Mouse (Mus musculus): ENCODE data around the gene Shc4.
A peak's percentile ranks its signal among the peaks of the same experiment; 100 is the strongest.

The Shc4 gene

DNA sequence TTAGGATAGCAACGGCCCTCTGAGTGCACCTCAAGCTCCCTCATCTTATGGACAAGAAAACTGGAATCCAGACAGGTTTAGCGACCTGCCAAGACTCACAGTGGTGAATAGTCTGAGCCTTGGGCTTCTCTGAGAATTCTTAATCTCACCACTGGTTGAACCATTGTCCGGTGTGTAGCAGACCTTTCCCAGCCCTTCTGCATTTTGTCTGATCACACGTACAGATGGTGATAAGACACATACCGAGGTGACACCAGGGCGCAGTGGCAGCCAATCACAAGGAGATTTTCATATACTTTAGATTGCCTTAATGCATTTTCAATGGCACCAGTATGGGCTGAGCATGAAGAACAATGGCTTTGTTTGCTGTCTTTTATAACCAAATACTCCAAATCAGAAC, 95.5 kb downstream of the Shc4 start:
- DNase-seq = no peak

DNA sequence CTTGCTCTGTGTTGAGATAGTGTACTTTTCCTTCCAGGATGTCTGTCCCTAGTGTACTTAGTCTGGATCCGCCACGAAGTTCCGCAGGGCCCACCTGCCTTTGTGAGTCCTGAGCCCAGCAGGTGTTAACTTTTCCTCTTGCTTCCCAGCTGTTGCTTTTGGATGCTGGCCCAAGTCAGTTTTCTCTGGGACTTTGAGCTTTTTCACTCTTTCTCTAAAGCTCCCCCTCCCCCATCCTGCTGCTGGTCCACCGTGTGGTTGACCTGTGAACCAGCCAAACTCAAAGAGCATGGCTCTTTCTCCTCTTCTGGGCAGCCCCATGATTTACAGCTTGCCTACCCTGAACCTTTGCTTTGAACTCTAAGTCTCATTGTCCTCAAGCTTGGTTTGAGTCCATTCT, 97.4 kb downstream of the Shc4 start:
- no peak for DNase-seq

GRCm38 (mm10) chr2:125624837-125625351, 99.1 kb downstream of the Shc4 start, which contains the start of gene Cep152:
Gene Cep152, minus strand, starts transcription at chr2:125625113.
- peak; percentile 99 for DNase-seq

GRCm38 (mm10) chr2:125624127-125624685, 99.7 kb downstream of the Shc4 start:
- DNase-seq = peak; percentile 14

DNA sequence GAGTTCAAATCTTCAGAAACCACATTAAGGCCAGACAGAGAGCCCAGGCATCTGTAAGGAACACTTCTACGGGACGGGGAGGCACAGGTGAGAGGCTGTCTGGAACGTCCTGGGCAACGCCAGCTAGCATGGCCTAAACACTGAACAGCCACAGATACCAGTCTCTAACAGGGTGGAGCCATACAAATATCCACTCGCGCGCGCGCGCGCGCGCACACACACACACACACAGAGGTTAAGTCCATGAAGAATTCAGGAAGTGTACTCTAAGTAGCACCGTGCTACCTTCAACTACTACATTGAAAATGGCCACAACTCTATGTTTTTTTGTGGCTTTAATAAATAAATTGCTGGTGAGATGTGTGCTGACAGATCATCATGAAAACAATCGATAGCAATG, 100.7 kb downstream of the Shc4 start:
- no peak for DNase-seq

DNA sequence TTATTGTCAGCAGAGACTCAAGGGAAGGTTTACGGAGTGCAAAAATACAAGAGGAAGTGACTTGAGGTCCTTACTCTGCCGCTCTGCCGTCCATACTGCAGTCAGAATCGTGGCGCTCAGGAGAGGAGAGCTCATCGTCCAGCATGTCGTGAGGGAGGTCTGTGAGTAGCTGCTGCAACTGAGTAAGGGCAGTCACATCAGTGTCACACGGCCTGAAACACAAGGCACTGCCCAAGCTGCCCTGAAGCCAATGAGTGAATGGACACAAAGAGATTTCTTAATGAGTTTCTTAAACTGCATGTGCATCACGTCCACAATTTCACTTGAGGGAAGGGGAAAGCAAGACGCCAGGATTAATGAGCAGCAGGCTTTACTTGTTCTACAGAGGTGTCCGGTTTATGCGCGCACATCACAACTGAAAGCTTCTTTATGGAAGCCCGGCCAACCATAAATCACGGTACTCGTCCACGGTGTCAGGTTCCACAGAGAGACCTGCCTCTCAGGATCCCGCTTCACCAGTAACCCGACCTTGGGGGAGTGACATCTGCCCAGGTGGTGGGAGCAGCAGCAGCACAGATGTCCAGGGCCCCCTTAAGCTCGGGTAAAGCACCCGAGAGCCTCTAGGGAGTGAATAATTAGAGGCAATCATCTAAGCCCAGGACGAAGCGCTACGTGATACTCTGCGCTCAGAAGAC, 103.6 kb downstream of the Shc4 start:
- DNase-seq = peak; percentile 77

GRCm38 (mm10) chr2:125615858-125616424, 108.0 kb downstream of the Shc4 start:
- no peak for DNase-seq

- no peak for DNase-seq
Measured at GRCm38 (mm10) chr2:125615440-125615839, 108.5 kb downstream of the Shc4 start.

DNA sequence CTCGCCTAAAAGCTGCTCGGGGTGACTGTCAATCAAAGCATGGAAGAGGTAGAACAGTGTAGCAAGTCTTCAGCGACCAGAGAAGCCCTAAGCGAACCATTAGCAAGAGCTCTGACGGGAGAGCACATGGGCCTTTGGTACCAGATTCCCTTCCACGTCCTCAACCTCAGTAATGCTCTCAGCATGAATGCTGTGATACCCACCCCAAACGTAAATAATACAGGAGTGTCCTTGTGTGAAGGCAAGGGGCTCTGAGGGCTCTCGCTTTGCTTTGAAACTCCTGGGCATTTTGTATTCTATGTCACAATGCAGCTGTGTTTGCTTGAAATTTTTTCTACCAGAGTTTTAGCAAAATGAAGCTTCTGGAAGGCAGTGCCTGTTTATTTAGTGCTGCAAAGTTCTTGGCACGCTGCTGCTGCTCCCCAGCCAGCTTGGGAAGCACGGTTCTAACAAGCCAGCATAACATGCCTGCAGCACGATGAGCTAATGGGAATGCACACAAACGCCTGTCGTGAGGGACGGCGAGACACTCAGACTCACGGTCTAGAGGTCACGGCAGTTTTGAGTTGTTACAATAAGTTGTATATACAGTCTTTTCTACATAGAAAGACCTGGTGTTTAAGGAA, 117.6 kb downstream of the Shc4 start:
- no peak for DNase-seq

GRCm38 (mm10) chr2:125604646-125605045, 119.3 kb downstream of the Shc4 start:
- DNase-seq = peak; percentile 74

- no peak for DNase-seq
Measured at GRCm38 (mm10) chr2:125602970-125603369, 121.0 kb downstream of the Shc4 start.

- DNase-seq = no peak
Measured at GRCm38 (mm10) chr2:125598958-125599357, 125.0 kb downstream of the Shc4 start.

DNA sequence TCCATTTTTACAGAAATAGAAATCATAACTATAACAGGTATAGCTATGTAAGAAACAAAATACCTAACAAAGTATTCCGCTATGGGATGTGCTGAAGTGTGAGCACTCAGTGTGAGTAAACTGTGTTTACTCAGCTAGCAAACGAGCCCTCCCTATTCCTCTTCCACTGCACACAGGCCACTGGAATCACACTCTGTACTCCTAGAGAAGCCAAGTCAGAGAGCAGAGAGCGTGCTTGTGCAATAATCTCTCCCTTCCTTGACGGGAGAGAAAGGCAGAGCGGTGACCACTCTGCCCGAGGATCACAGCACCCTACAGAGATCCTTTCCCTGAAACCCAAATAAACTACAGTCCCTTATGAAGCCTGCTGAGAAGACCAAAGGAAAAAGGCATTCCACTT, 125.7 kb downstream of the Shc4 start:
- no peak for DNase-seq

DNA sequence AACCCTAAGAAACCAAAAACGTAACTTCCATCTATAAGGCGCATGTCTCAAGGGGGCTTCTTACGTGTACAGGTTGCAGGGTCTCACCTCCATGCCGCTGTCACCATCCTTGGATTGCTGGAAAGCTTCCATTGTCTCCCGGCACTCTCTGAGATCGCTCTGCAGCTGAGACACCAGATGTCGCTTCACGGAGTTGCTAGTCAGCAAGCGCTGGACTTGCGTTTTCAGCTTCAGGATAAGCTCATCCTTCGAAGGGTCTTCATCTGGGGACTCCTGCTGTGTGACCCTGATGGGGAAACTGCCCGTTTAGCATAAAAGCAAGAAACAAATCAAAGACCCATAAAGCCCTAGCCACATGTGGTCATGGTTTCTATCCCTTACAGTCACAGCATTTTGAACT, 129.2 kb downstream of the Shc4 start:
- no peak for DNase-seq

- DNase-seq = no peak
Measured at GRCm38 (mm10) chr2:125594072-125594471, 129.9 kb downstream of the Shc4 start.

GRCm38 (mm10) chr2:125591895-125592294, 132.1 kb downstream of the Shc4 start:
- no peak for DNase-seq

DNA sequence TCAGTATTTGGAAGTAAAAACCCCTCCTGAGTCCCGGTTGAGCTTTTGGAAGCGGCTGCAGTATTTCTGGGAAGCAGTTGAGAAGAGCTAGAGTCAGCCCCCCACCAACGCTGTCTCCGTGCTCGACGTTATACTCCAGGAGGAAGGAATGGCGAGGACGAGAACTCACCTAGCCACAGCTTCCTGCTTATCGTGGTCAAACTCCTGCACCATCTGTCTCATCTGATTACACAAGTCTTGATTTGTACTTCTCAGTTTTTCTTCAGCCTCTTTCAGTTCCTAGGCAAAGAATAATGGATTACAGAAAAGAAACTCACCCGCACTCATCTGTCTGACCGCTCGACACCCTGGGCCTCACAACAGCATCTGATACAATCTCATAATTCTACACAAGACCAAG, 134.7 kb downstream of the Shc4 start:
- no peak for DNase-seq

DNA sequence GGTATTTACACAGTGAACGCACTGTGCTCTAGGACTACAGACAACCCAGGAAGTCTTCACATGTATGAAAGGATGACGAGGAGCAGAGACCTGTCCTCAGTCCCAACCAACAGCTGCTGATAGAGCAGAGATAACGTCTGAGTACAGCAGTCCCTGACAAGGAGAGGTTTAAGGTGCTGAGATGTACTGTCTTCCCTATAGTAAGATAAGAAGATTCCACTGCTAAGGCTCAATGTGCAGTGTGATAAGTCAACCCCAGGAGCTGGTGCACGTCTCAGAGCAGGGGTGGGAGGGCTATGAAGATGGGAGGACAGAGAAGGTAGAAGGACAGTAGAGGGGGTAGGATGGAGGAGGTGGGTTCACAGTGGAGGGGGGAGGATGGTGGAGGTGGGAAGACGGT, 142.9 kb downstream of the Shc4 start:
- DNase-seq = no peak

GRCm38 (mm10) chr2:125577670-125578069, 146.3 kb downstream of the Shc4 start:
- DNase-seq = no peak

Data from embryo, embryonic 11 days (tissue).